Mouse (Mus musculus): ENCODE data around the gene Ces3b.
"Not testable (repeated sequence)": the region's sequence is repeated elsewhere in the genome, so short reads cannot be mapped to it uniquely, and the experiment has no call there.

Ces3b gene

GRCm38 (mm10) chr8:105083449-105084050 is at the start of gene Ces3b:
Gene Ces3b (plus strand): TSS chr8:105083753.
- in situ Hi-C loops (cut with MboI; ENCODE audit: low pct_unique_long_range_greater_than_20kb in 1 of 2, low sequenced_read_pairs in 2 of 2, unreplicated experiment in 1 of 2): no loop called here

DNA sequence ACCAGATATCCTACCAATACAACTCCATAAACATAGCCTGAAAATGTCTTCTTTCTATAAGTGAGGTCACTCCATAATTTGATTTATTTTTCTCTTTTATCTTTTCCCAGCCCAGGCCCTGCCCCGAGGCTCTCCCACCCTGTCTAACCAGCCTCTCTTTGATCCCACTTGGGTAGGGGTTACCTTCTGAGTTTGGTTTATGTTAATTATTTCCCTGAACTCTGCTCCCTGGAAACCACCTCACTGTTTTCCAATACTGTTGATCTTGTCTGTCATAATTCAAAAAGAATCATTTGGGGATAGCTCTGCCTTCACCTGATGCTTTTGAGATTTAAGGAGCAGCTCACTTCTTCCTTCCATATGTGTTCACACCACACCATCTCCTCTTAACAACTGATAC is 40.0 kb upstream of the Ces3b start:
- in situ Hi-C loops (cut with MboI; ENCODE audit: low pct_unique_long_range_greater_than_20kb in 1 of 2, low sequenced_read_pairs in 2 of 2, unreplicated experiment in 1 of 2): no loop called here

DNA sequence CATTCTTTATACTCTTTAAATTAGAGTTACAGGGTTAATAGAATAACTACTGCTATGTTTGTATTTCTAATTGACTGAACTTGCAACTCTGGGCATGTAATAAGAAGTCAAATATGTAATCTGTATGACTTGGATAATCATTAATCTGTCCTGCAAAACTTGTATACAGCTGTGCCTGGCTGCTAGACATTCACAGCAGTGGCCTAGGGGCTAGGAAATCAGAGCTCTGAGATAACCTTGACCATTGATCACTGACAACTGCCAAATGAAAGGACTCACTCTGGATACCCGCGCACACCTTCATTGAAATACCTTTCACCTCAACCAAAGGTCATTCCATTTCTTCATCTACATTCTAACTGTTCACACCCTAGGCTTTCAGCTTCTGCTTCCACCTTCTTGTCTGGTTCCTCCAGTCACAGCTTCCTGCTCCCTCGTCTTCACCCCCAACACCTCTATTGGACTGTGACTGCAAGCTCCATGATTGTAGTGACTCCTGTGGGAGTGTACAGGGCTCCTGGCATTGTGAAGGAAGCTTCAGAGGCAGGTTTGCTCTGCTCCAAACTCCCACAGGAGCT is 37.6 kb upstream of the Ces3b start:
- in situ Hi-C loops (cut with MboI; ENCODE audit: low pct_unique_long_range_greater_than_20kb in 1 of 2, low sequenced_read_pairs in 2 of 2, unreplicated experiment in 1 of 2): no loop called here

- in situ Hi-C loops (cut with MboI; ENCODE audit: low pct_unique_long_range_greater_than_20kb in 1 of 2, low sequenced_read_pairs in 2 of 2, unreplicated experiment in 1 of 2): no loop called here
Observed at GRCm38 (mm10) chr8:105048371-105048854, 35.1 kb upstream of the Ces3b start, which contains the start of gene Ces3a. Gene Ces3a (plus strand): TSS chr8:105048601.

DNA sequence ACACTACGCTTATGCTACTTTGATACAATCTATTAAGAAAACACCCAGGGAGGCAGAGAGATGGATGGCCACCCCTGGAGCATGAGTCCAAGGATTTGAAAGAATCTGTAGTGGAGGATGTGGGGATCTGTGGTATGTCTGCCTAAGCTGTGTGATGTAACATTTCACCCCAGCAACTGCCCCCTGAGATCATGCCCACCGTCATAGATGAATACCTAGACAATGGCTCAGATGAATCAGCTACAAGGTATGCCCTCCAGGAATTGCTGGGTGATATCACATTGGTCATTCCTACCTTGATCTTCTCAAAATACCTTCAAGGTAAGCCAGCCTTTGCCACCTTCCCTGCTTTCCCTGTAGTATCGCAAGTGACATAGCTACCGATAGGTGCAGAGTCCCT is 27.3 kb upstream of the Ces3b start:
- in situ Hi-C loops (cut with MboI; ENCODE audit: low pct_unique_long_range_greater_than_20kb in 1 of 2, low sequenced_read_pairs in 2 of 2, unreplicated experiment in 1 of 2): no loop called here

DNA sequence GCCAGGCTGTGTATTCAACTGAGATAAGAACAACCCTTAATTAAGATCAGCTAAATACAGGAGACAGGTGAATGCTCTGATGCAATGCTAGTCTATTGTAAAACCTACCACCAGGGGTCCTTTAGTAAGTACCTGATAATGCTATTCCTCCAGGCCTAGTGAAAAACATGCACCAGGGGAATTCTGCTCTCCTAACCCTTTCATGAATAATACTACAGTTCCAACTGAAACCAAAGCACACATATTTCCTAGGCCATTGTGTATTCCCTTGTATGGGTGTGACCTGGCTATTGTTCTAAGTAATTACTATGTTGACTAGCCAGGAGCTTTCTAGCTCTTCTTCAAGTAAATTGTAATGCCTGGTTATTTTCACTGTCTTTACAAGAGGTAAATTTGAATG is 23.5 kb upstream of the Ces3b start:
- in situ Hi-C loops (cut with MboI; ENCODE audit: low pct_unique_long_range_greater_than_20kb in 1 of 2, low sequenced_read_pairs in 2 of 2, unreplicated experiment in 1 of 2): loop anchor here in 1 of 2 experiments (10.0 kb wide), 1 partner anchor 225 kb away; the partner anchor contains the start of gene 4931428F04Rik

- in situ Hi-C loops (cut with MboI; ENCODE audit: low pct_unique_long_range_greater_than_20kb in 1 of 2, low sequenced_read_pairs in 2 of 2, unreplicated experiment in 1 of 2): loop anchor here in 1 of 2 experiments (10.0 kb wide), 1 partner anchor 218 kb away; the partner anchor contains the start of gene 4931428F04Rik
Observed at GRCm38 (mm10) chr8:105066761-105067160, 16.8 kb upstream of the Ces3b start.

- in situ Hi-C loops (cut with MboI; ENCODE audit: low pct_unique_long_range_greater_than_20kb in 1 of 2, low sequenced_read_pairs in 2 of 2, unreplicated experiment in 1 of 2): loop anchor here in 1 of 2 experiments (10.0 kb wide), 1 partner anchor 217 kb away; the partner anchor contains the start of gene 4931428F04Rik
Observed at GRCm38 (mm10) chr8:105067905-105068304, 15.6 kb upstream of the Ces3b start.

DNA sequence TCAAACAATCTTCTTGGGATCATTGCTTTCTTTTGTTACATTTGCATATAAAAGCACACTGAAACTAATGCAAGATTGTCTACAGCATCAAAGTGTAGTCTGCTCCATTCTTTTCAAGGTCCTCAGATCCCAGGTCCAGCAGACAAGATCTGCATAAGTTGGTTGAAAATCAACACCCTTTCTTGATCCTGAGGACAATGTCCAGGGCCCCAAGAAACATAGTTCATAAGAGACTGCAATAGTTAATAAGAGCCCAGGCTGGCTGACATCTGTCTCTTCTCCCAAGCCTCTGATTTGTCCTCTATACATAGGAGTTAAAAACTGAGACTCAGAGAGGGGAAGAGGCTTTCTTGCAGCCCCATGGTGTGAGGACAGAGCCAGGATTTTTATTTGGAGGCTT is 14.6 kb upstream of the Ces3b start:
- in situ Hi-C loops (cut with MboI; ENCODE audit: low pct_unique_long_range_greater_than_20kb in 1 of 2, low sequenced_read_pairs in 2 of 2, unreplicated experiment in 1 of 2): loop anchor here in 1 of 2 experiments (10.0 kb wide), 1 partner anchor 216 kb away; the partner anchor contains the start of gene 4931428F04Rik

DNA sequence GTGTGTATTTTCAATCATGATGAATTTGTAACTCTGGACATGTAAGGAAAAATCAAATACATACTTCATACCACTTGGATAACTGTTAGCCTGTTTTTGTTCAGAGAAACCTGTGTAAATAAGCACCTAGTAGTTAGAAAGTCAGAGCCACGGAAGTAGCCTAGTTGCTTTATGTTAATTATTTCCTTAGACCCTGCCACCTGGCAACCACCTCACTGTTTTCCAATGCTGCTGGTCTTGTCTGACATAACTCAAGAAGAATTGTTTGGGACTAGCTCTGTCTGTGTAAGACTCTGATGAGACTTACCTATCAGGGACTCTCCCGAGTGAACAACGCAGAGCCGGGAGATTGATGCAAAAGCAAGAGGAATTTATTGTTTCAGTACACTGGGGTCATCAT is 7.0 kb upstream of the Ces3b start:
- in situ Hi-C loops (cut with MboI; ENCODE audit: low pct_unique_long_range_greater_than_20kb in 1 of 2, low sequenced_read_pairs in 2 of 2, unreplicated experiment in 1 of 2): no loop called here

- in situ Hi-C loops (cut with MboI; ENCODE audit: low pct_unique_long_range_greater_than_20kb in 1 of 2, low sequenced_read_pairs in 2 of 2, unreplicated experiment in 1 of 2): no loop called here
Observed at GRCm38 (mm10) chr8:105077071-105077470, 6.5 kb upstream of the Ces3b start.

GRCm38 (mm10) chr8:105078591-105078990 is 5.0 kb upstream of the Ces3b start:
- in situ Hi-C loops (cut with MboI; ENCODE audit: low pct_unique_long_range_greater_than_20kb in 1 of 2, low sequenced_read_pairs in 2 of 2, unreplicated experiment in 1 of 2): no loop called here

DNA sequence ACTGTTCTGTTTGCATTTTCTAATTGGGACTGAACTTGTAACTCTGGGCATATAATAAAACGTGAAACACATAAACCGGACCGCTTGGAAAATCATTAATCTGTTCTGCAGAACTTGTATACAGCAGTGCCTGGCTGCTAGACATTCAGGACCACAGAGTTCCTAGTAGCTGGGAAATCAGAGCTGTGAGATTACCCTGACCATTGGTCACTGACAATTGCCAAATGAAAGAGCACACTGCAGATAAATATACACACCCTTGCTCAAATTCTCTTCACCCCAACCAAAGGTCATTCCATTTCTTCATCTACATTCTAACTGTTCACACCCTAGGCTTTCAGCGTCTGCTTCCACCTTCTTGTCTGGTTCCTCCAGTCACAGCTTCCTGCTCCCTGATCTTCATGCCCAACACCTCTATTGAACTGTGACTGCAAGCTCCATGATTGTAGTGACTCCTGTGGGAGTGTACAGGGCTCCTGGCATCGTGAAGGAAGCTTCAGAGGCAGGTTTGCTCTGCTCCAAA is 2.7 kb upstream of the Ces3b start:
- in situ Hi-C loops (cut with MboI; ENCODE audit: low pct_unique_long_range_greater_than_20kb in 1 of 2, low sequenced_read_pairs in 2 of 2, unreplicated experiment in 1 of 2): no loop called here

- in situ Hi-C loops (cut with MboI; ENCODE audit: low pct_unique_long_range_greater_than_20kb in 1 of 2, low sequenced_read_pairs in 2 of 2, unreplicated experiment in 1 of 2): not testable (repeated sequence)
Observed at GRCm38 (mm10) chr8:105088166-105088565, 4.6 kb downstream of the Ces3b start.

GRCm38 (mm10) chr8:105088581-105088980 is 5.0 kb downstream of the Ces3b start:
- in situ Hi-C loops (cut with MboI; ENCODE audit: low pct_unique_long_range_greater_than_20kb in 1 of 2, low sequenced_read_pairs in 2 of 2, unreplicated experiment in 1 of 2): no loop called here

DNA sequence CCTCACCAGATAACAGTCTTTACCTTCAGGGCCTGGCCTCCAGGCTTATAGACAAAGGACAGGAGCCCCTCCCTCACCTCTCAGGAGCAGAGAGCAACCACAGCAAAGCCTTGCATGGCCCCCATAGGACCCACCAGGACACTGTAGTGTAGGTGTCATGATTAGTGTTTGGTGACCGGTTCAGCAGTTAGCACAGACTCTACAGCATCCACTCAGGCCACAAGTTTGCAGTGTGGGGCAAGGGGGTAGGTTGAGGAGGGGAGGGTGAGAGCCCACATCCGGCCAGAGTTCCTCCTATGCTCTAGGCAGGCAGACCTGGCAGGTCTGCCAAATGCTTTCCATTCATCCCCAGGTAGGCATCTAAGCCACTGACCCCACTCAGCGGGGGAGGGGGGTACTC is 10.4 kb downstream of the Ces3b start:
- in situ Hi-C loops (cut with MboI; ENCODE audit: low pct_unique_long_range_greater_than_20kb in 1 of 2, low sequenced_read_pairs in 2 of 2, unreplicated experiment in 1 of 2): no loop called here

- in situ Hi-C loops (cut with MboI; ENCODE audit: low pct_unique_long_range_greater_than_20kb in 1 of 2, low sequenced_read_pairs in 2 of 2, unreplicated experiment in 1 of 2): not testable (repeated sequence)
Observed at GRCm38 (mm10) chr8:105102101-105102785, 18.7 kb downstream of the Ces3b start.

- in situ Hi-C loops (cut with MboI; ENCODE audit: low pct_unique_long_range_greater_than_20kb in 1 of 2, low sequenced_read_pairs in 2 of 2, unreplicated experiment in 1 of 2): not testable (repeated sequence)
Observed at GRCm38 (mm10) chr8:105103701-105104100, 20.1 kb downstream of the Ces3b start.

- in situ Hi-C loops (cut with MboI; ENCODE audit: low pct_unique_long_range_greater_than_20kb in 1 of 2, low sequenced_read_pairs in 2 of 2, unreplicated experiment in 1 of 2): no loop called here
Observed at GRCm38 (mm10) chr8:105104220-105104619, 20.7 kb downstream of the Ces3b start.

All from mouse embryonic stem cell (cell line).